Mouse (Mus musculus): ENCODE measurements around the gene Ggn. TPM values are rescaled to one million over a fixed set of nuclear protein-coding genes. Genes with fewer than 3 reads are reported as not detected.

The Ggn gene
- total and polyA plus RNA-seq, 3 experiments = 0.13 to 1.0 (median 0.30) TPM

DNA sequence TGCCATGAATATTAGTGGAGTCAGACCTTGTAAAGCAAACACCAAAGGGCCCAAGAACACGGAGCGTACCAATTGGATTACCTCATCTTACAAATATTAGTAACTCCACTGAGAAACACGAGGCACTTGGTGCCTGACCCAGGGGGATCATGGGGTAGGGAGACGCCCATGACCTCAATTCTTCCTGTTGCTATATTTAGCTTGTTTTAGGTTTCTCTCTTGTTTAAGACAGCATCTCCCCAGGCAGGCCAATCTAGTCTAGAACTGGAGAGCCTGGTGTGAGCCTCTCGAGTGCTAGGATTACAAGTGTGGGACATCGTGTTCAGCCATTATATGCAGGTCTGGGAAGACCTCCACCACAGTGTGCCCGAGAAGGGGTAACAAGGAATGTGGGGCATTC lies 9.3 kb downstream of the Ggn start (continued):
- TF ChIP-seq MEF2A (IDR thresholded peaks at IDR 0.05; ENCODE audit: borderline replicate concordance, low read depth, low read length) = peak; percentile 97
- no peak for TF ChIP-seq CHD1 (IDR thresholded peaks at IDR 0.05; ENCODE audit: low read depth, low read length)
- peak; percentile 74 for TF ChIP-seq JUND (conservative IDR thresholded peaks at IDR 0.05; ENCODE audit: low read depth, low read length)
- peak; percentile 90 for TF ChIP-seq MAX (IDR thresholded peaks at IDR 0.05; ENCODE audit: low read length)
- no peak for TF ChIP-seq ZC3H11A (IDR thresholded peaks at IDR 0.05; ENCODE audit: low read depth, low read length)
- no peak for TF ChIP-seq POLR2AphosphoS2 (IDR thresholded peaks at IDR 0.05; ENCODE audit: low read depth, low read length)

DNA sequence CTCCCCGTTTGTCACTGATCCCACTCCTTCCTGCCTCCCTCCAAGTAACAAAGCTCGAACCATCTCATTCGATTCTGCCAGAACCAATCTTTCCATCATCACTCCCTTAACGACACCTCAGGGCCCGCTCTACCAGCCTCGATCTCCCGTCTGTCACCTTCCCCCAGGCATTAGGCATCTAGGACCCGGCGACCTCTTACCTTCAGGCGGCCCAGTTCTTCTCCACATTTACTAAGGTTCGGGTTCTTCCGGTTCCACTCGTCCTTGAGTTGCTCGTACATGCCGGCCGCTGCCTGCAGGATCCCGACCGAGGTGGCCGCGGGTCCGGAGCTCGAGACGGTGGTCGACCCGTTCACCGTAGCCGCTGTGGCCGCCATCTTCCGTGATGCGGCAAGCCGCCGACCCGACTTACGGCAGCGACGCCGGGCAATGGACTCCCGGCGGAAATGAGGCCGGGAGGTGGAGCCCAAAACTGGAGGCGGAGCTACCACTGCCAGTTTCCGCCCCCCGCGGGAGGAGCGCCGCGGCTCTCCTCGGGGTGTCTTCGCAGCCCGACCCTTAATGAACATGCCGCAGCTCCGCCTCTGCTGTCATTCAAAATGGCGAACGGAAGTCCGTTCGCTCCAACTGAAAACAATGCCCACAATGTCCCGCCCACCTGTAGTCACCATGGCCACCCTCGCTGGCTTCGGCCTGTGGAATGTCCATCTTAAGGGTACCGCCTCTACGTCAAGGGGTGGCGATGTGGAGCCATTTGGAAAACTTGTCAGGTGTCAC lies 10.3 kb downstream of the Ggn start, which contains the start of gene Psmd8:
Gene Psmd8 (minus strand): TSS at position 625 of the 777 bp plus-strand sequence.
- Histone ChIP-seq H3K36me3 (replicated peaks in 1 of 2; ENCODE audit: control insufficient read depth in 1 of 2, insufficient read depth in 1 of 2, low read length in 1 of 2) (peaks cover 25 to 36% of the 10 kb centered on the region in 2 experiments), H3K79me2 (replicated peaks; ENCODE audit: control insufficient read depth, extremely low read depth, insufficient read depth, poor library complexity, severe bottlenecking) (peaks cover 37% of the 10 kb centered on the region), H3K27me3 (replicated peaks) (no peaks in the 10 kb centered on the region), H3K4me1 (ENCODE audit: control insufficient read depth in 1 of 2, insufficient read depth in 2 of 2) (peaks cover 4 to 14% of the 10 kb centered on the region in 2 experiments; a peak in 3 of 4 replicates), H3K4me2 (ENCODE audit: insufficient read depth, low read depth, poor library complexity, severe bottlenecking) (peak within 1 kb of the TSS; percentile 97), H3K4me3 (replicated peaks in 1 of 3; ENCODE audit: low read depth in 2 of 3, low read length in 2 of 3, poor library complexity in 1 of 3) (peak within 1 kb of the TSS; percentile 90 to 97 (median 96)), H3K27ac (ENCODE audit: insufficient read depth, low read depth) (peak within 1 kb of the TSS; percentile 81), H3K9me3 (replicated peaks; ENCODE audit: low read length) (no peaks in the 10 kb centered on the region), H3K9ac (ENCODE audit: insufficient read depth, low read depth) (peak within 1 kb of the TSS; percentile 99)
- dilution Hi-C loops (cut with MboI; ENCODE audit: extremely low pct_ligation_motif_present, extremely low pct_unique_long_range_greater_than_20kb, low sequenced_read_pairs) = no loop called here
- DNase-seq (ENCODE audit: extremely low read depth) = peak; percentile 98
- in situ Hi-C loops (cut with MboI; ENCODE audit: low pct_ligation_motif_present, low pct_unique_long_range_greater_than_20kb, low sequenced_read_pairs) = no loop called here
- TF ChIP-seq ELF1 (IDR thresholded peaks at IDR 0.05; ENCODE audit: low read depth, low read length) = peak; percentile 89
- no peak for TF ChIP-seq ZNF384 (IDR thresholded peaks at IDR 0.05; ENCODE audit: low read depth, low read length)
- TF ChIP-seq POLR2A (IDR thresholded peaks at IDR 0.05; ENCODE audit: low read depth, low read length) = peak; percentile 92
- no peak for TF ChIP-seq CHD2 (IDR thresholded peaks at IDR 0.05; ENCODE audit: low read length)
- TF ChIP-seq TBP (conservative IDR thresholded peaks at IDR 0.05; ENCODE audit: low read depth, low read length) = 0 out of 2 replicates have a peak, but pooled peaks have one; percentile 33
- TF ChIP-seq PAX5 (IDR thresholded peaks at IDR 0.05; ENCODE audit: low read length) = no peak
- peak; percentile 61; the same call in 1 of the 2 replicates for TF ChIP-seq KAT2A (IDR thresholded peaks at IDR 0.05; ENCODE audit: insufficient replicate concordance, low read length)
- TF ChIP-seq JUND (conservative IDR thresholded peaks at IDR 0.05; ENCODE audit: low read depth, low read length) = no peak
- no peak for TF ChIP-seq ZC3H11A (IDR thresholded peaks at IDR 0.05; ENCODE audit: low read depth, low read length)
- TF ChIP-seq ETS1 (conservative IDR thresholded peaks at IDR 0.05; ENCODE audit: low read depth, low read length) = 0 out of 2 replicates have a peak, but pooled peaks have one; percentile 33
- peak; percentile 66; the same call in 1 of the 2 replicates for TF ChIP-seq SIN3A (IDR thresholded peaks at IDR 0.05; ENCODE audit: low read length)
- TF ChIP-seq ZKSCAN1 (IDR thresholded peaks at IDR 0.05; ENCODE audit: borderline replicate concordance, low read depth, low read length) = no peak
- TF ChIP-seq TCF12 (IDR thresholded peaks at IDR 0.05; ENCODE audit: low read depth, low read length) = peak; percentile 96
- TF ChIP-seq MAX (IDR thresholded peaks at IDR 0.05; ENCODE audit: low read length) = peak; percentile 36; the same call in 1 of the 2 replicates
- TF ChIP-seq BHLHE40 (IDR thresholded peaks at IDR 0.05; ENCODE audit: low read depth, low read length) = no peak
- TF ChIP-seq HCFC1 (IDR thresholded peaks at IDR 0.05; ENCODE audit: low read depth, low read length) = peak; percentile 80
- peak; percentile 50 for TF ChIP-seq RAD21 (IDR thresholded peaks at IDR 0.05; ENCODE audit: low read depth, low read length)
- peak; percentile 43; the same call in 1 of the 2 replicates for TF ChIP-seq SMC3 (IDR thresholded peaks at IDR 0.05; ENCODE audit: low read depth, low read length)
- no peak for TF ChIP-seq EP300 (IDR thresholded peaks at IDR 0.05; ENCODE audit: low read length)
- TF ChIP-seq E2F4 (IDR thresholded peaks at IDR 0.05; ENCODE audit: insufficient replicate concordance, low read depth, low read length) = no peak
- no peak; the same call in 1 of the 2 replicates for TF ChIP-seq RCOR1 (conservative IDR thresholded peaks at IDR 0.05; ENCODE audit: low read depth, low read length)
- TF ChIP-seq POLR2AphosphoS2 (IDR thresholded peaks at IDR 0.05; ENCODE audit: low read depth, low read length) = peak; percentile 56; the same call in 1 of the 2 replicates
- no peak for TF ChIP-seq JUN (IDR thresholded peaks at IDR 0.05; ENCODE audit: insufficient read depth, low read depth, low read length)
- TF ChIP-seq MYC (IDR thresholded peaks at IDR 0.05; ENCODE audit: low read depth, low read length) = no peak
- TF ChIP-seq MEF2A (IDR thresholded peaks at IDR 0.05; ENCODE audit: borderline replicate concordance, low read depth, low read length) = peak; percentile 61; the same call in 1 of the 2 replicates
- peak; percentile 44; the same call in 1 of the 2 replicates for TF ChIP-seq NRF1 (IDR thresholded peaks at IDR 0.05; ENCODE audit: low read depth, low read length)
- peak in 1 of 2 experiments; percentile 66; a peak in 2 of 4 replicates for TF ChIP-seq CTCF (conservative IDR thresholded peaks at IDR 0.05 in 1 of 2, IDR thresholded peaks at IDR 0.05 in 1 of 2; ENCODE audit: low read depth in 2 of 2, low read length in 2 of 2)
- no peak for TF ChIP-seq USF2 (conservative IDR thresholded peaks at IDR 0.05; ENCODE audit: low read depth, low read length)
- TF ChIP-seq MXI1 (IDR thresholded peaks at IDR 0.05; ENCODE audit: low read depth, low read length) = no peak
- peak; percentile 96 for TF ChIP-seq NELFE (IDR thresholded peaks at IDR 0.05; ENCODE audit: low read depth, low read length)
- TF ChIP-seq GABPA (IDR thresholded peaks at IDR 0.05; ENCODE audit: insufficient replicate concordance, low read depth, low read length) = no peak; the same call in 1 of the 2 replicates
- TF ChIP-seq MAZ (IDR thresholded peaks at IDR 0.05; ENCODE audit: low read depth, low read length) = peak; percentile 84; the same call in 1 of the 2 replicates
- peak; percentile 80; the same call in 1 of the 2 replicates for TF ChIP-seq ZMIZ1 (IDR thresholded peaks at IDR 0.05; ENCODE audit: low read depth, low read length)
